Mouse (Mus musculus): ENCODE data around the gene Gm815. TPM values are rescaled to one million over a fixed set of nuclear protein-coding genes. Genes with fewer than 3 reads are reported as not detected.

The Gm815 gene
- polyA plus RNA-seq, 1 experiment from 2014 or later = not detected

GRCm38 (mm10) chr19:26851017-26851782 lies 34.5 kb upstream of the Gm815 start:
- Histone ChIP-seq H3K36me3 (ENCODE audit: control insufficient read depth, insufficient read depth) (no peaks in the 10 kb centered on the region), H3K4me2 (replicated peaks; ENCODE audit: low read depth) (no peak overlapping the region), H3K9me3 (ENCODE audit: control insufficient read depth) (no peaks in the 10 kb centered on the region), H3K27ac (ENCODE audit: low read depth, low read length) (no peak overlapping the region), H3K4me3 (ENCODE audit: low read depth, low read length) (no peak overlapping the region), H3K4me1 (replicated peaks; ENCODE audit: control insufficient read depth, insufficient read depth, low read length) (no peaks in the 10 kb centered on the region), H3K9ac (ENCODE audit: low read depth, low read length) (no peak overlapping the region), H3K27me3 (replicated peaks; ENCODE audit: control insufficient read depth, insufficient read depth, low read length) (no peaks in the 10 kb centered on the region)
- no peak for ATAC-seq
- TF ChIP-seq CTCF (IDR thresholded peaks at IDR 0.05; ENCODE audit: low read depth) = no peak
- 54% methylated on average over 10 of the region's 10 CpGs for WGBS

GRCm38 (mm10) chr19:26852325-26852900 lies 33.3 kb upstream of the Gm815 start:
- ATAC-seq = no peak
- no peak overlapping the region for H3K9ac ChIP-seq (ENCODE audit: low read depth, low read length)
- H3K4me2 ChIP-seq (replicated peaks; ENCODE audit: low read depth) = no peak overlapping the region
- H3K9me3 ChIP-seq (ENCODE audit: control insufficient read depth) = no peaks in the 10 kb centered on the region
- no peak overlapping the region for H3K4me3 ChIP-seq (ENCODE audit: low read depth, low read length)
- H3K27ac ChIP-seq (ENCODE audit: low read depth, low read length) = no peak overlapping the region
- no peaks in the 10 kb centered on the region for H3K36me3 ChIP-seq (ENCODE audit: control insufficient read depth, insufficient read depth)
- 43% methylated on average over 10 of the region's 10 CpGs for WGBS
- H3K27me3 ChIP-seq (replicated peaks; ENCODE audit: control insufficient read depth, insufficient read depth, low read length) = no peaks in the 10 kb centered on the region
- TF ChIP-seq CTCF (IDR thresholded peaks at IDR 0.05; ENCODE audit: low read depth) = no peak
- no peaks in the 10 kb centered on the region for H3K4me1 ChIP-seq (replicated peaks; ENCODE audit: control insufficient read depth, insufficient read depth, low read length)

- Histone ChIP-seq H3K27ac (ENCODE audit: low read depth, low read length) (no peak overlapping the region), H3K4me2 (replicated peaks; ENCODE audit: low read depth) (no peak overlapping the region), H3K4me3 (ENCODE audit: low read depth, low read length) (no peak overlapping the region), H3K4me1 (replicated peaks; ENCODE audit: control insufficient read depth, insufficient read depth, low read length) (no peaks in the 10 kb centered on the region), H3K9ac (ENCODE audit: low read depth, low read length) (no peak overlapping the region), H3K36me3 (ENCODE audit: control insufficient read depth, insufficient read depth) (no peaks in the 10 kb centered on the region), H3K9me3 (ENCODE audit: control insufficient read depth) (no peaks in the 10 kb centered on the region), H3K27me3 (replicated peaks; ENCODE audit: control insufficient read depth, insufficient read depth, low read length) (no peaks in the 10 kb centered on the region)
- TF ChIP-seq CTCF (IDR thresholded peaks at IDR 0.05; ENCODE audit: low read depth) = no peak
- WGBS = 65% methylated on average over 8 of the region's 8 CpGs
- no peak for ATAC-seq
Measured at GRCm38 (mm10) chr19:26853701-26854282, 31.9 kb upstream of the Gm815 start.

GRCm38 (mm10) chr19:26854661-26855060 lies 31.0 kb upstream of the Gm815 start:
- Histone ChIP-seq H3K36me3 (ENCODE audit: control insufficient read depth, insufficient read depth) (no peaks in the 10 kb centered on the region), H3K9ac (ENCODE audit: low read depth, low read length) (no peak overlapping the region), H3K27ac (ENCODE audit: low read depth, low read length) (no peak overlapping the region), H3K27me3 (replicated peaks; ENCODE audit: control insufficient read depth, insufficient read depth, low read length) (no peaks in the 10 kb centered on the region), H3K4me3 (ENCODE audit: low read depth, low read length) (no peak overlapping the region), H3K4me1 (replicated peaks; ENCODE audit: control insufficient read depth, insufficient read depth, low read length) (no peaks in the 10 kb centered on the region), H3K4me2 (replicated peaks; ENCODE audit: low read depth) (no peak overlapping the region), H3K9me3 (ENCODE audit: control insufficient read depth) (no peaks in the 10 kb centered on the region)
- no peak for TF ChIP-seq CTCF (IDR thresholded peaks at IDR 0.05; ENCODE audit: low read depth)
- no peak for ATAC-seq
- WGBS = 83% methylated on average over 4 of the region's 4 CpGs

GRCm38 (mm10) chr19:26855152-26855551 lies 30.5 kb upstream of the Gm815 start:
- WGBS = 64% methylated on average over 7 of the region's 7 CpGs
- Histone ChIP-seq H3K4me3 (ENCODE audit: low read depth, low read length) (no peak overlapping the region), H3K4me2 (replicated peaks; ENCODE audit: low read depth) (no peak overlapping the region), H3K27ac (ENCODE audit: low read depth, low read length) (no peak overlapping the region), H3K9me3 (ENCODE audit: control insufficient read depth) (no peaks in the 10 kb centered on the region), H3K36me3 (ENCODE audit: control insufficient read depth, insufficient read depth) (no peaks in the 10 kb centered on the region), H3K4me1 (replicated peaks; ENCODE audit: control insufficient read depth, insufficient read depth, low read length) (no peaks in the 10 kb centered on the region), H3K27me3 (replicated peaks; ENCODE audit: control insufficient read depth, insufficient read depth, low read length) (no peaks in the 10 kb centered on the region), H3K9ac (ENCODE audit: low read depth, low read length) (no peak overlapping the region)
- TF ChIP-seq CTCF (IDR thresholded peaks at IDR 0.05; ENCODE audit: low read depth) = no peak
- no peak for ATAC-seq

GRCm38 (mm10) chr19:26858427-26859194 lies 27.1 kb upstream of the Gm815 start:
- Histone ChIP-seq H3K27ac (ENCODE audit: low read depth, low read length) (no peak overlapping the region), H3K4me1 (replicated peaks; ENCODE audit: control insufficient read depth, insufficient read depth, low read length) (no peaks in the 10 kb centered on the region), H3K36me3 (ENCODE audit: control insufficient read depth, insufficient read depth) (no peaks in the 10 kb centered on the region), H3K9ac (ENCODE audit: low read depth, low read length) (no peak overlapping the region), H3K4me2 (replicated peaks; ENCODE audit: low read depth) (no peak overlapping the region), H3K27me3 (replicated peaks; ENCODE audit: control insufficient read depth, insufficient read depth, low read length) (no peaks in the 10 kb centered on the region), H3K4me3 (ENCODE audit: low read depth, low read length) (no peak overlapping the region), H3K9me3 (ENCODE audit: control insufficient read depth) (no peaks in the 10 kb centered on the region)
- TF ChIP-seq CTCF (IDR thresholded peaks at IDR 0.05; ENCODE audit: low read depth) = no peak
- no peak for ATAC-seq
- 73% methylated on average over 12 of the region's 12 CpGs for WGBS
